Mouse (Mus musculus): ENCODE results near the gene Krt17. TPM values are rescaled to one million over a fixed set of nuclear protein-coding genes. Genes with fewer than 3 reads are reported as not detected.

Krt17 gene
- total and polyA plus RNA-seq, 2 experiments from 2014 or later: 0.14 TPM; not detected in 1

GRCm38 (mm10) chr11:100288942-100289341 lies 28.1 kb upstream of the Krt17 start:
- no peak overlapping the region for H3K27ac ChIP-seq (ENCODE audit: low read depth)
- no peak overlapping the region for H3K4me2 ChIP-seq (ENCODE audit: low read depth, low read length)
- no peak overlapping the region for H3K9ac ChIP-seq (replicated peaks; ENCODE audit: low read depth, low read length)
- DNase-seq (ENCODE audit: low spot score): no peak
- no peaks in the 10 kb centered on the region for H3K36me3 ChIP-seq (replicated peaks; ENCODE audit: control insufficient read depth, insufficient read depth, low read length)
- 71% methylated on average over 6 of the region's 6 CpGs for WGBS
- H3K9me3 ChIP-seq (replicated peaks; ENCODE audit: control insufficient read depth, low read length): no peaks in the 10 kb centered on the region
- TF ChIP-seq EP300 (IDR thresholded peaks at IDR 0.05; ENCODE audit: low read depth): no peak
- TF ChIP-seq CTCF (IDR thresholded peaks at IDR 0.05; ENCODE audit: low read depth): no peak
- H3K27me3 ChIP-seq (ENCODE audit: control insufficient read depth, insufficient read depth, low read length): no peaks in the 10 kb centered on the region
- no peak for ATAC-seq (ENCODE audit: insufficient read depth, low read depth)
- H3K4me1 ChIP-seq (ENCODE audit: control insufficient read depth, insufficient read depth): no peaks in the 10 kb centered on the region
- no peak overlapping the region for H3K4me3 ChIP-seq (ENCODE audit: low read depth, low read length)

- H3K9ac ChIP-seq (replicated peaks; ENCODE audit: low read depth, low read length): no peak overlapping the region
- no peaks in the 10 kb centered on the region for H3K4me1 ChIP-seq (ENCODE audit: control insufficient read depth, insufficient read depth)
- H3K27ac ChIP-seq (ENCODE audit: low read depth): no peak overlapping the region
- no peak overlapping the region for H3K4me3 ChIP-seq (ENCODE audit: low read depth, low read length)
- no peaks in the 10 kb centered on the region for H3K27me3 ChIP-seq (ENCODE audit: control insufficient read depth, insufficient read depth, low read length)
- DNase-seq (ENCODE audit: low spot score) (peak; percentile 15), ATAC-seq (ENCODE audit: insufficient read depth, low read depth) (no peak)
- H3K9me3 ChIP-seq (replicated peaks; ENCODE audit: control insufficient read depth, low read length): no peaks in the 10 kb centered on the region
- no peaks in the 10 kb centered on the region for H3K36me3 ChIP-seq (replicated peaks; ENCODE audit: control insufficient read depth, insufficient read depth, low read length)
- H3K4me2 ChIP-seq (ENCODE audit: low read depth, low read length): no peak overlapping the region
- WGBS: 49% methylated on average over 10 of the region's 10 CpGs
- TF ChIP-seq CTCF (IDR thresholded peaks at IDR 0.05; ENCODE audit: low read depth): no peak
- no peak for TF ChIP-seq EP300 (IDR thresholded peaks at IDR 0.05; ENCODE audit: low read depth)
Measured at GRCm38 (mm10) chr11:100287024-100287423, 26.2 kb upstream of the Krt17 start.

GRCm38 (mm10) chr11:100284988-100285387 lies 24.2 kb upstream of the Krt17 start:
- H3K27me3 ChIP-seq (ENCODE audit: control insufficient read depth, insufficient read depth, low read length): no peaks in the 10 kb centered on the region
- no peaks in the 10 kb centered on the region for H3K36me3 ChIP-seq (replicated peaks; ENCODE audit: control insufficient read depth, insufficient read depth, low read length)
- H3K9me3 ChIP-seq (replicated peaks; ENCODE audit: control insufficient read depth, low read length): no peaks in the 10 kb centered on the region
- no peak overlapping the region for H3K9ac ChIP-seq (replicated peaks; ENCODE audit: low read depth, low read length)
- no peak for TF ChIP-seq CTCF (IDR thresholded peaks at IDR 0.05; ENCODE audit: low read depth)
- TF ChIP-seq EP300 (IDR thresholded peaks at IDR 0.05; ENCODE audit: low read depth): no peak
- H3K27ac ChIP-seq (ENCODE audit: low read depth): no peak overlapping the region
- 76% methylated on average over 4 of the region's 4 CpGs for WGBS
- H3K4me2 ChIP-seq (ENCODE audit: low read depth, low read length): no peak overlapping the region
- DNase-seq (ENCODE audit: low spot score) (no peak), ATAC-seq (ENCODE audit: insufficient read depth, low read depth) (no peak)
- no peaks in the 10 kb centered on the region for H3K4me1 ChIP-seq (ENCODE audit: control insufficient read depth, insufficient read depth)
- H3K4me3 ChIP-seq (ENCODE audit: low read depth, low read length): no peak overlapping the region

GRCm38 (mm10) chr11:100282549-100282948 lies 21.7 kb upstream of the Krt17 start:
- DNase-seq (ENCODE audit: low spot score) (peak; percentile 27), ATAC-seq (ENCODE audit: insufficient read depth, low read depth) (peak; percentile 49; the same call in 1 of the 2 replicates)
- no peaks in the 10 kb centered on the region for H3K27me3 ChIP-seq (ENCODE audit: control insufficient read depth, insufficient read depth, low read length)
- TF ChIP-seq EP300 (IDR thresholded peaks at IDR 0.05; ENCODE audit: low read depth) (no peak), CTCF (IDR thresholded peaks at IDR 0.05; ENCODE audit: low read depth) (peak; percentile 84)
- H3K4me1 ChIP-seq (ENCODE audit: control insufficient read depth, insufficient read depth): no peaks in the 10 kb centered on the region
- no peak overlapping the region for H3K4me2 ChIP-seq (ENCODE audit: low read depth, low read length)
- H3K4me3 ChIP-seq (ENCODE audit: low read depth, low read length): no peak overlapping the region
- H3K36me3 ChIP-seq (replicated peaks; ENCODE audit: control insufficient read depth, insufficient read depth, low read length): no peaks in the 10 kb centered on the region
- no peak overlapping the region for H3K9ac ChIP-seq (replicated peaks; ENCODE audit: low read depth, low read length)
- H3K27ac ChIP-seq (ENCODE audit: low read depth): no peak overlapping the region
- 25% methylated on average over 10 of the region's 10 CpGs for WGBS
- no peaks in the 10 kb centered on the region for H3K9me3 ChIP-seq (replicated peaks; ENCODE audit: control insufficient read depth, low read length)

GRCm38 (mm10) chr11:100281596-100282544 lies 21.0 kb upstream of the Krt17 start:
- WGBS: 19% methylated on average over 11 of the region's 11 CpGs
- TF ChIP-seq CTCF (IDR thresholded peaks at IDR 0.05; ENCODE audit: low read depth) (peak; percentile 99), EP300 (IDR thresholded peaks at IDR 0.05; ENCODE audit: low read depth) (no peak)
- Histone ChIP-seq H3K36me3 (replicated peaks; ENCODE audit: control insufficient read depth, insufficient read depth, low read length) (no peaks in the 10 kb centered on the region), H3K27me3 (ENCODE audit: control insufficient read depth, insufficient read depth, low read length) (no peaks in the 10 kb centered on the region), H3K27ac (ENCODE audit: low read depth) (no peak overlapping the region), H3K9me3 (replicated peaks; ENCODE audit: control insufficient read depth, low read length) (no peaks in the 10 kb centered on the region), H3K4me2 (ENCODE audit: low read depth, low read length) (no peak overlapping the region), H3K4me1 (ENCODE audit: control insufficient read depth, insufficient read depth) (no peaks in the 10 kb centered on the region), H3K9ac (replicated peaks; ENCODE audit: low read depth, low read length) (no peak overlapping the region), H3K4me3 (ENCODE audit: low read depth, low read length) (no peak overlapping the region)
- DNase-seq (ENCODE audit: low spot score) (peak; percentile 57), ATAC-seq (ENCODE audit: insufficient read depth, low read depth) (peak; percentile 45; the same call in 1 of the 2 replicates)

Measured in heart, postnatal 0 days (tissue).